Mouse (Mus musculus): Measurements from ENCODE around the gene Bag6. TPM values are rescaled to one million over a fixed set of nuclear protein-coding genes. Genes with fewer than 3 reads are reported as not detected.

Gene Bag6
- total and polyA plus RNA-seq, 3 experiments = 26.0 to 152 (median 73.0) TPM

- Histone ChIP-seq H3K27ac (ENCODE audit: insufficient read depth, low read depth) (no peak overlapping the region), H3K27me3 (replicated peaks) (no peaks in the 10 kb centered on the region), H3K36me3 (replicated peaks in 1 of 2; ENCODE audit: control insufficient read depth in 1 of 2, insufficient read depth in 1 of 2, low read length in 1 of 2) (peaks cover 92 to 94% of the 10 kb centered on the region in 2 experiments), H3K9me3 (replicated peaks; ENCODE audit: low read length) (no peaks in the 10 kb centered on the region), H3K79me2 (replicated peaks; ENCODE audit: control insufficient read depth, extremely low read depth, insufficient read depth, poor library complexity, severe bottlenecking) (peaks cover 26% of the 10 kb centered on the region), H3K4me1 (ENCODE audit: control insufficient read depth in 1 of 2, insufficient read depth in 2 of 2) (no peaks in the 10 kb centered on the region), H3K4me3 (replicated peaks in 1 of 3; ENCODE audit: low read depth in 2 of 3, low read length in 2 of 3, poor library complexity in 1 of 3) (no peak overlapping the region), H3K9ac (ENCODE audit: insufficient read depth, low read depth) (no peak overlapping the region), H3K4me2 (ENCODE audit: insufficient read depth, low read depth, poor library complexity, severe bottlenecking) (no peak overlapping the region)
- no peak for DNase-seq (ENCODE audit: extremely low read depth)
- dilution Hi-C loops (cut with MboI; ENCODE audit: extremely low pct_ligation_motif_present, extremely low pct_unique_long_range_greater_than_20kb, low sequenced_read_pairs) (no loop called here), in situ Hi-C loops (cut with MboI; ENCODE audit: low pct_ligation_motif_present, low pct_unique_long_range_greater_than_20kb, low sequenced_read_pairs) (no loop called here)
- TF ChIP-seq RCOR1 (conservative IDR thresholded peaks at IDR 0.05; ENCODE audit: low read depth, low read length) (no peak), HCFC1 (IDR thresholded peaks at IDR 0.05; ENCODE audit: low read depth, low read length) (no peak), IRF4 (IDR thresholded peaks at IDR 0.05; ENCODE audit: low read depth, low read length) (no peak), BHLHE40 (IDR thresholded peaks at IDR 0.05; ENCODE audit: low read depth, low read length) (no peak), POLR2AphosphoS2 (IDR thresholded peaks at IDR 0.05; ENCODE audit: low read depth, low read length) (no peak)
Measured at GRCm38 (mm10) chr17:35155451-35155850, 20.5 kb downstream of the Bag6 start.

DNA sequence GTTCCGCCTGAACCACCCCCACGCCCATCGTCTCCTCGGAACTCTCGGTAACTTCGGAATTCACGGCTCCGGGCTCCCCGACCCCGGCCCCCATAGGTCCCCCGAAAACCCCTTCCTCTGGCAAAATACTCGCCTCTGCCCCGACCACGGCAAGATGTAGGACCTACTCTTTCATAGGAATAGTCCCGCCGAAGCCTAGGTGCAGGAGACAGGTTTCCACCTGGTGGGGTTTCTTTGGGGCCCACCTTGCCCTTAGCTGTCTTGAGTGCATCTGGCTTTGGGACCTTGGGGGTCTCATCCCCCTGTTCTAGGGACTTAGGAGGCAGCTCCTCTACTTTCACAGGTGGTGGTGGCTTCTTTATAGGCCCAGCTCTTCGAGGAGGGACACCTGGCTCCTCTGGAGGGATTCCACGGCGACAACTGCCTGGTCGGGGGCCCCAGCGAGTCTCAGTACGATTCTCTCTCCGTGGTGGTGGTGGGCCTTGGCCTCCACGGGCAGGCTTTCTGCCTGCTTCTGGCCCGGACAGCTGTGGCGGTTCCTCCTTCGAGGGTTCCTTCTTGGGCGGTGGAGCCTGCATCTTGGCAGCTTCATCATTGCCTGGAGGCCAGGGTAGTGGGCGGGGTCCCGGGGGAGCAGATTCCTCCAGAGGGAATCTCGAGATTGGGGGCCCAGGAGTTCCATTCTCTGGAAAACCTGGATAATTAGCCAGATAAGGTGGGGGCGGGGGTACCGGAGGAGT is 21.7 kb downstream of the Bag6 start:
- dilution Hi-C loops (cut with MboI; ENCODE audit: extremely low pct_ligation_motif_present, extremely low pct_unique_long_range_greater_than_20kb, low sequenced_read_pairs) = no loop called here
- Histone ChIP-seq H3K27me3 (replicated peaks) (no peaks in the 10 kb centered on the region), H3K9ac (ENCODE audit: insufficient read depth, low read depth) (no peak overlapping the region), H3K4me3 (replicated peaks in 1 of 3; ENCODE audit: low read depth in 2 of 3, low read length in 2 of 3, poor library complexity in 1 of 3) (no peak overlapping the region), H3K36me3 (replicated peaks in 1 of 2; ENCODE audit: control insufficient read depth in 1 of 2, insufficient read depth in 1 of 2, low read length in 1 of 2) (peaks cover 97 to 99% of the 10 kb centered on the region in 2 experiments), H3K4me1 (ENCODE audit: control insufficient read depth in 1 of 2, insufficient read depth in 2 of 2) (peaks cover 0 to 12% of the 10 kb centered on the region in 2 experiments; a peak in 2 of 4 replicates), H3K4me2 (ENCODE audit: insufficient read depth, low read depth, poor library complexity, severe bottlenecking) (no peak overlapping the region), H3K79me2 (replicated peaks; ENCODE audit: control insufficient read depth, extremely low read depth, insufficient read depth, poor library complexity, severe bottlenecking) (peaks cover 37% of the 10 kb centered on the region), H3K27ac (ENCODE audit: insufficient read depth, low read depth) (no peak overlapping the region), H3K9me3 (replicated peaks; ENCODE audit: low read length) (no peaks in the 10 kb centered on the region)
- TF ChIP-seq ZKSCAN1 (IDR thresholded peaks at IDR 0.05; ENCODE audit: borderline replicate concordance, low read depth, low read length) (no peak), HCFC1 (IDR thresholded peaks at IDR 0.05; ENCODE audit: low read depth, low read length) (no peak), MEF2A (IDR thresholded peaks at IDR 0.05; ENCODE audit: borderline replicate concordance, low read depth, low read length) (no peak), RAD21 (IDR thresholded peaks at IDR 0.05; ENCODE audit: low read depth, low read length) (no peak)
- no peak for DNase-seq (ENCODE audit: extremely low read depth)
- in situ Hi-C loops (cut with MboI; ENCODE audit: low pct_ligation_motif_present, low pct_unique_long_range_greater_than_20kb, low sequenced_read_pairs) = no loop called here

GRCm38 (mm10) chr17:35157254-35157653 is 22.3 kb downstream of the Bag6 start:
- dilution Hi-C loops (cut with MboI; ENCODE audit: extremely low pct_ligation_motif_present, extremely low pct_unique_long_range_greater_than_20kb, low sequenced_read_pairs) (no loop called here), in situ Hi-C loops (cut with MboI; ENCODE audit: low pct_ligation_motif_present, low pct_unique_long_range_greater_than_20kb, low sequenced_read_pairs) (no loop called here)
- H3K4me2 ChIP-seq (ENCODE audit: insufficient read depth, low read depth, poor library complexity, severe bottlenecking) = no peak overlapping the region
- TF ChIP-seq RAD21 (IDR thresholded peaks at IDR 0.05; ENCODE audit: low read depth, low read length) = no peak
- TF ChIP-seq JUN (IDR thresholded peaks at IDR 0.05; ENCODE audit: insufficient read depth, low read depth, low read length) = no peak
- no peak for TF ChIP-seq MAX (IDR thresholded peaks at IDR 0.05; ENCODE audit: low read length)
- TF ChIP-seq NELFE (IDR thresholded peaks at IDR 0.05; ENCODE audit: low read depth, low read length) = no peak
- no peak for TF ChIP-seq SIN3A (IDR thresholded peaks at IDR 0.05; ENCODE audit: low read length)
- no peak for TF ChIP-seq POLR2AphosphoS2 (IDR thresholded peaks at IDR 0.05; ENCODE audit: low read depth, low read length)
- no peak for TF ChIP-seq USF1 (IDR thresholded peaks at IDR 0.05; ENCODE audit: low read depth, low read length)
- no peak for TF ChIP-seq RCOR1 (conservative IDR thresholded peaks at IDR 0.05; ENCODE audit: low read depth, low read length)
- no peak for TF ChIP-seq KAT2A (IDR thresholded peaks at IDR 0.05; ENCODE audit: insufficient replicate concordance, low read length)
- no peak for TF ChIP-seq MEF2A (IDR thresholded peaks at IDR 0.05; ENCODE audit: borderline replicate concordance, low read depth, low read length)
- TF ChIP-seq CHD2 (IDR thresholded peaks at IDR 0.05; ENCODE audit: low read length) = no peak
- TF ChIP-seq IRF4 (IDR thresholded peaks at IDR 0.05; ENCODE audit: low read depth, low read length) = no peak
- TF ChIP-seq UBTF (IDR thresholded peaks at IDR 0.05; ENCODE audit: low read depth, low read length) = no peak
- no peak for TF ChIP-seq CHD1 (IDR thresholded peaks at IDR 0.05; ENCODE audit: low read depth, low read length)
- TF ChIP-seq E2F4 (IDR thresholded peaks at IDR 0.05; ENCODE audit: insufficient replicate concordance, low read depth, low read length) = no peak
- no peak for TF ChIP-seq ZKSCAN1 (IDR thresholded peaks at IDR 0.05; ENCODE audit: borderline replicate concordance, low read depth, low read length)
- H3K27ac ChIP-seq (ENCODE audit: insufficient read depth, low read depth) = no peak overlapping the region
- H3K9me3 ChIP-seq (replicated peaks; ENCODE audit: low read length) = no peaks in the 10 kb centered on the region
- no peak for DNase-seq (ENCODE audit: extremely low read depth)
- peaks cover 44% of the 10 kb centered on the region for H3K79me2 ChIP-seq (replicated peaks; ENCODE audit: control insufficient read depth, extremely low read depth, insufficient read depth, poor library complexity, severe bottlenecking)
- no peaks in the 10 kb centered on the region for H3K27me3 ChIP-seq (replicated peaks)
- H3K4me3 ChIP-seq (replicated peaks in 1 of 3; ENCODE audit: low read depth in 2 of 3, low read length in 2 of 3, poor library complexity in 1 of 3) = no peak overlapping the region
- no peak overlapping the region for H3K9ac ChIP-seq (ENCODE audit: insufficient read depth, low read depth)
- H3K36me3 ChIP-seq (replicated peaks in 1 of 2; ENCODE audit: control insufficient read depth in 1 of 2, insufficient read depth in 1 of 2, low read length in 1 of 2) = peaks cover 98 to 100% of the 10 kb centered on the region in 2 experiments
- peaks cover 0 to 18% of the 10 kb centered on the region in 2 experiments; a peak in 2 of 4 replicates for H3K4me1 ChIP-seq (ENCODE audit: control insufficient read depth in 1 of 2, insufficient read depth in 2 of 2)
